Comparison of ENCODE assay signal across 19 mouse cellular contexts in the genomic region with DNA sequence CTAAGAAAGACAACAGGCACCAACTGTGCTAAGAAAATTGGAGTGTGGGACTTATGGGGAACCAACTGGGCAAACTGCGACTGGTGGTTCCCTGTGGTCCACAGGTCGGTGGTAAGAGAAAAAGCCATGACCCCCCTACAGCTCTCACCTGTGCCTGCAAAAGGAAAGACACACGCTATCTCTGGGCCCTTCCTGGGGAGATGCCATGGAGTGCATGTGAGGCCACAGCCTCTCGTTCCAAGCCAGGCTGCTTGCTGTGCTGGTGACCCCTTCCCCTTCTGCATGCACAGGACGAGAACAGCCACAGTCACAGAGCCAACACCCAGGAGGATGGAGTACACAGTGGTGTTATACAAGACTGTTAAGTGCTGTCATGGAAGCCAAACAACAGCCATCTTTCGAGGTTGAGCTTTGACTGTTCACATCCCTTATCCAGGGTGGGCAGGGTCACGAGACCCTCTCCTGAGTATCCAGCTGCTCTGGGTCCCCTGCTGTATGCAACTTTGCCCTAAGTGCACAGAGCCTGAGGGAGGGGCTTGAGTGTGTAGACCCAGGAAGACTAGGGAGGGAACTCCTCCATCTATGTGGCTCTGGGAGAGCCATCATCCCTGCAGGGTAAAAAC.
"Had no signal": no experiment of that assay in that cellular context is flagged by ENCODE, and none has a peak within 500 bp of the region (broad histone marks: within the 10 kb centered on the region; RNA-seq: fewer than 3 reads in every experiment).

No protein-coding gene starts in this region.

- ATAC-seq: liver, embryonic 12.5 days; midbrain, embryonic 13.5 days; midbrain, embryonic 16.5 days had no signal

- H3K4me2 ChIP-seq: limb, embryonic 15.5 days; liver, embryonic 12.5 days; liver, embryonic 15.5 days; lung, embryonic 15.5 days; midbrain, embryonic 13.5 days had no signal

- H3K27ac ChIP-seq: limb, embryonic 15.5 days; liver, embryonic 12.5 days; liver, embryonic 15.5 days; lung, embryonic 15.5 days; midbrain, embryonic 10.5 days; midbrain, embryonic 13.5 days had no signal

- H3K36me3 ChIP-seq: limb, embryonic 15.5 days; liver, embryonic 12.5 days; liver, embryonic 15.5 days; lung, embryonic 15.5 days; midbrain, embryonic 10.5 days; midbrain, embryonic 13.5 days had no signal

- H3K4me3 ChIP-seq: limb, embryonic 15.5 days; liver, embryonic 12.5 days; liver, embryonic 15.5 days; lung, embryonic 15.5 days; megakaryocyte, embryonic 14.5 days; midbrain, embryonic 10.5 days; midbrain, embryonic 13.5 days had no signal

- H3K9ac ChIP-seq: limb, embryonic 15.5 days; liver, embryonic 12.5 days; liver, embryonic 15.5 days; lung, embryonic 15.5 days; midbrain, embryonic 13.5 days had no signal

- H3K9me3 ChIP-seq: limb, embryonic 15.5 days; liver, embryonic 12.5 days; liver, embryonic 15.5 days; lung, embryonic 15.5 days; midbrain, embryonic 10.5 days; midbrain, embryonic 13.5 days had no signal

- DNase-seq: kidney, adult 18-20 months; kidney, adult 9 months; kidney, postnatal 14 days; kidney, postnatal 4 days; left cerebral cortex, postnatal 4 days; lung, adult 18-20 months; lung, postnatal 10 days; lung, postnatal 36 days; right cerebral cortex, postnatal 4 days; thymus, adult 18-20 months; thymus, postnatal 36 days had no signal
